Mouse (Mus musculus) stomach, embryonic 14.5 days (tissue): Measurements from ENCODE around the gene Cfap299. TPM values are rescaled to one million over a fixed set of nuclear protein-coding genes. Genes with fewer than 3 reads are reported as not detected.

Source experiments
- ATAC-seq: fragments of 200-750 bp; cut with Nextera tagmentation; 2 replicates; pipeline ENCODE4 v1.8.0; 2017; ENCODE audit warnings: low read depth, moderate TSS enrichment; ENCODE audit not compliant: insufficient number of reproducible peaks, insufficient read depth, low FRiP score
- H3K27ac ChIP-seq: fragments of 300-500 bp; sonication (generic); 2 replicates; pipeline ENCODE4 v1.5.1; 2014; ENCODE audit warnings: mild to moderate bottlenecking, low read length, moderate library complexity, mixed read lengths
- H3K27me3 ChIP-seq: fragments of 300-500 bp; sonication (generic); 2 replicates; pipeline ENCODE4 v1.6.1; 2014; ENCODE audit warnings: low read length, control low read depth, mixed read lengths; ENCODE audit not compliant: control insufficient read depth, insufficient read depth
- H3K36me3 ChIP-seq: fragments of 300-500 bp; sonication (generic); 2 replicates; pipeline ENCODE4 v1.6.1; 2014; ENCODE audit warnings: mild to moderate bottlenecking, control low read depth, low read length, moderate library complexity, mixed read lengths; ENCODE audit not compliant: control insufficient read depth, insufficient read depth
- H3K4me1 ChIP-seq: fragments of 300-500 bp; sonication (generic); 2 replicates; pipeline ENCODE4 v1.6.1; 2014; ENCODE audit warnings: low read length, control low read depth, mixed read lengths; ENCODE audit not compliant: control insufficient read depth, insufficient read depth
- H3K4me2 ChIP-seq: fragments of 300-500 bp; sonication (generic); replicated peaks from 2 replicates; pipeline ENCODE4 v1.6.1; 2014; ENCODE audit warnings: low read depth, low read length, control low read depth
- H3K4me3 ChIP-seq: fragments of 300-500 bp; sonication (generic); 2 replicates; pipeline ENCODE4 v1.5.1; 2014; ENCODE audit warnings: low read depth, low read length, control low read depth
- H3K9ac ChIP-seq: fragments of 300-500 bp; sonication (generic); replicated peaks from 2 replicates; pipeline ENCODE4 v1.6.1; 2014; ENCODE audit warnings: low read depth, mild to moderate bottlenecking, control low read depth, low read length, moderate library complexity, mixed read lengths
- H3K9me3 ChIP-seq: fragments of 300-500 bp; sonication (generic); 2 replicates; pipeline ENCODE4 v1.6.1; 2016; ENCODE audit warnings: low read depth, low read length, control low read depth; ENCODE audit not compliant: control insufficient read depth
- WGBS: fragments of 180-500 bp; shearing (Covaris S2); extraction: QIAGEN DNeasy Blood & Tissue Kit; methylation state at CpG from one replicate; pipeline ENCODE4 v1.1.7; 2014; 5-methylcytosine and 5-hydroxymethylcytosine counted together
- polyA plus RNA-seq: library from polyadenylated mRNA; unstranded; fragments of >200 nt; fragmentation: Nextera tagmentation; extraction: Ambion mirVana; gene quantifications from 2 replicates; pipeline ENCODE4 v1.2.1, GENCODE M21; 2014

Gene Cfap299
- polyA plus RNA-seq, 1 experiment from 2014 or later: 0.59 TPM

- H3K27me3 ChIP-seq: no peaks in the 10 kb centered on the region
- no peak overlapping the region for H3K27ac ChIP-seq
- no peak overlapping the region for H3K9ac ChIP-seq
- H3K4me2 ChIP-seq: no peak overlapping the region
- no peaks in the 10 kb centered on the region for H3K36me3 ChIP-seq
- H3K4me3 ChIP-seq: no peak overlapping the region
- no peak for ATAC-seq
- no peaks in the 10 kb centered on the region for H3K4me1 ChIP-seq
- H3K9me3 ChIP-seq: no peaks in the 10 kb centered on the region
Measured at GRCm38 (mm10) chr5:98650345-98650744, 321.2 kb downstream of the Cfap299 start.

GRCm38 (mm10) chr5:98651049-98651448 lies 321.9 kb downstream of the Cfap299 start:
- no peak for ATAC-seq
- no peaks in the 10 kb centered on the region for H3K27me3 ChIP-seq
- no peaks in the 10 kb centered on the region for H3K9me3 ChIP-seq
- no peak overlapping the region for H3K4me2 ChIP-seq
- no peak overlapping the region for H3K9ac ChIP-seq
- H3K36me3 ChIP-seq: no peaks in the 10 kb centered on the region
- no peaks in the 10 kb centered on the region for H3K4me1 ChIP-seq
- WGBS: 41% methylated on average over 5 of the region's 5 CpGs
- no peak overlapping the region for H3K4me3 ChIP-seq
- 0 out of 2 replicates have a peak overlapping the region, but pooled peaks have one; percentile 10 for H3K27ac ChIP-seq

- 94% methylated on average over 5 of the region's 5 CpGs for WGBS
- ATAC-seq: no peak
Measured at GRCm38 (mm10) chr5:98688254-98688653, 359.1 kb downstream of the Cfap299 start.

GRCm38 (mm10) chr5:98692070-98692469 lies 363.0 kb downstream of the Cfap299 start:
- no peak overlapping the region for H3K4me2 ChIP-seq
- no peaks in the 10 kb centered on the region for H3K9me3 ChIP-seq
- H3K4me1 ChIP-seq: no peaks in the 10 kb centered on the region
- H3K27me3 ChIP-seq: no peaks in the 10 kb centered on the region
- H3K36me3 ChIP-seq: no peaks in the 10 kb centered on the region
- H3K9ac ChIP-seq: no peak overlapping the region
- H3K4me3 ChIP-seq: no peak overlapping the region
- WGBS: 53% methylated on average over 5 of the region's 5 CpGs
- no peak overlapping the region for H3K27ac ChIP-seq
- no peak for ATAC-seq

More at GRCm38 (mm10) chr5:98688254-98688653, 359.1 kb downstream of the Cfap299 start:
- no peaks in the 10 kb centered on the region for H3K36me3 ChIP-seq
- H3K4me2 ChIP-seq: no peak overlapping the region
- H3K27me3 ChIP-seq: no peaks in the 10 kb centered on the region
- no peak overlapping the region for H3K9ac ChIP-seq
- no peak overlapping the region for H3K27ac ChIP-seq
- H3K4me1 ChIP-seq: no peaks in the 10 kb centered on the region
- no peaks in the 10 kb centered on the region for H3K9me3 ChIP-seq
- no peak overlapping the region for H3K4me3 ChIP-seq

- H3K36me3 ChIP-seq: no peaks in the 10 kb centered on the region
- no peak for ATAC-seq
- H3K9me3 ChIP-seq: no peaks in the 10 kb centered on the region
- H3K27ac ChIP-seq: no peak overlapping the region
- WGBS: 48% methylated on average over 8 of the region's 8 CpGs
- H3K9ac ChIP-seq: no peak overlapping the region
- no peak overlapping the region for H3K4me3 ChIP-seq
- no peaks in the 10 kb centered on the region for H3K27me3 ChIP-seq
- H3K4me1 ChIP-seq: no peaks in the 10 kb centered on the region
- no peak overlapping the region for H3K4me2 ChIP-seq
Measured at GRCm38 (mm10) chr5:98696336-98696735, 367.2 kb downstream of the Cfap299 start.

- WGBS: 45% methylated on average over 5 of the region's 5 CpGs
Measured at GRCm38 (mm10) chr5:98703963-98704362, 374.9 kb downstream of the Cfap299 start.

DNA sequence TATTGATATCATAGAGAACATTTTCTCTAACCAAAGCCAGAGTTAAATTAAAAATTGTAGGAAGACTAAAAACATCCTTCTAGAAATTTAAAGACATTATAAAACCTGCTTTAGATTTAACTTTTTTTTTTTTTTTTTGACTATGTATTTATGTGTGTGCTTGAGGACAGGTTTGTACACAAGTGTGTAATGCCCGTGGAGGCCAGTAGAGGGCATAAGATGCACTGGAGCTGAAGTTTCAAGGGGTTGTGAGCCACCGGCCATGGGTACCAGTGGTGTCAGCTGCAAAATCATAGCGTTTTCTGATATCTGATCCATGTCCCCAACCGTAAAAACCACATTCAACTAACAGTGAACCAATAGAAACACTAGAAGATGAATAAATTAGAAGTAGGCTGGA lies 377.5 kb downstream of the Cfap299 start:
- WGBS: 80% methylated on average over 4 of the region's 4 CpGs
- no peak for ATAC-seq
- Histone ChIP-seq H3K4me3 (no peak overlapping the region), H3K4me2 (no peak overlapping the region), H3K27ac (no peak overlapping the region), H3K9ac (no peak overlapping the region), H3K9me3 (no peaks in the 10 kb centered on the region), H3K4me1 (no peaks in the 10 kb centered on the region), H3K36me3 (no peaks in the 10 kb centered on the region), H3K27me3 (no peaks in the 10 kb centered on the region)

More at GRCm38 (mm10) chr5:98703963-98704362, 374.9 kb downstream of the Cfap299 start:
- H3K27me3 ChIP-seq: no peaks in the 10 kb centered on the region
- no peaks in the 10 kb centered on the region for H3K9me3 ChIP-seq
- H3K4me2 ChIP-seq: no peak overlapping the region
- H3K36me3 ChIP-seq: no peaks in the 10 kb centered on the region
- H3K4me1 ChIP-seq: no peaks in the 10 kb centered on the region
- no peak overlapping the region for H3K9ac ChIP-seq
- H3K27ac ChIP-seq: no peak overlapping the region
- ATAC-seq: no peak
- H3K4me3 ChIP-seq: no peak overlapping the region

- Histone ChIP-seq H3K27ac (no peak overlapping the region), H3K4me3 (no peak overlapping the region), H3K9ac (no peak overlapping the region), H3K4me1 (no peaks in the 10 kb centered on the region), H3K4me2 (no peak overlapping the region), H3K9me3 (no peaks in the 10 kb centered on the region), H3K36me3 (no peaks in the 10 kb centered on the region), H3K27me3 (no peaks in the 10 kb centered on the region)
- 70% methylated on average over 2 of the region's 2 CpGs for WGBS
- no peak for ATAC-seq
Measured at GRCm38 (mm10) chr5:98715392-98715791, 386.3 kb downstream of the Cfap299 start.
